Mouse (Mus musculus) heart, postnatal 25 days (tissue): ENCODE data around the gene Zfp763. TPM values are rescaled to one million over a fixed set of nuclear protein-coding genes. Genes with fewer than 3 reads are reported as not detected.
"Not testable (repeated sequence)": the region's sequence is repeated elsewhere in the genome, so short reads cannot be mapped to it uniquely, and the experiment has no call there.

ENCODE experiments used
- DNase-seq: peaks from one replicate; pipeline ENCODE4 v3.0.0; 2022; ENCODE audit warnings: low spot score
- intact Hi-C: fragments of 180-260 bp; cut with DNase I; formaldehyde crosslinking; loops from one replicate; pipeline ENCODE4 v1.15.1; 2025
- total RNA-seq, 2 experiments: library from RNA; stranded (reverse); gene quantifications; 2 replicates each; pipeline ENCODE4 v1.2.3; 2021

Zfp763 gene
- total RNA-seq: 1 to 10 TPM; 4.8 to 4.9 TPM

DNA sequence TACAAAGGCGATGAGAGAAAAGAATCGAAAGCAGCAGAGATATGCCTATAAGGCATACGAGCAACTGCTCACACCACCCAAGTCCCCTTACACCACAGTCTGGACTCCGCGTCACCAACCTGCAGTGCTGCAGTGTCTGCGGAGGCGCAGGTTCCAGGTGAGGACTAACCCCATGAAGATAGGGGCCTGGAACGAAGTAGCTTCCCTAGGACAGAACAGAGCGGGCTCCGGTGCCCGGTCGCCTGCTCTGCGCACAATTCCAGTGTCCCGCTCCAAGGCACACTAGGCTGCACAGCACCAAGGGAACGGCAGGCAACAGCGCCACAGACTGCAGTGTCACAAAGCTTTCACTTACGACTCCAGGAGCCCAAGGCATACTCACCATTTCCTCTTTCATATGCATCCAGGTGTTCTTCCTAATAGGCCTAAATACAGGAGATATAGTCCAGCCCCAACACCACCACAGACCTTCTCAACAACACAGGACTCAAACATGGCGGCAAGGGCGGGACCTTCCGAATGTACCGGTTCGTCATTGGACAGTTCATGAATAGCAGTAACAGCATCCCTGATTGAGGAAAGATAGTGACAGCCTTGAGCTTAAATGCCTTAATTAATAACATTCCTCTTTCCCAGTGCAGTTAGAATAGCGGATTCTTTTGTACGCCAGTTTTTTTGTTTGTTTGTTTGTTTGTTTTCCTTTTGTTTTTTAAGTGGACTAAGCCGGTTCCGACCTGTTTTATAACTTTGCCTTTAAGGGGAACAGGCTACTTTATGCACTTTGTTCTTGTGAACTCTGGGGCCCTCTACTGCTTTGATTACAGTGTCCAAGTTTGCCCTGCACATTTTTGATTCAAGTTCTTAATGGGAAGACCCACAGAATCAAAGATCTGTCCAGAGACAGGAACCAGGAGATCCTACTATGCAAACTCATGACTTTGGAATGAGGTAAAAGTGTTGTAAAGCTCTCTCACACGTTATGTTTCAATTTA lies at the start of gene Zfp763:
Zfp763 (minus strand) TSS at position 503 of the 992 bp plus-strand sequence.
- intact Hi-C loops: no loop called here
- peak; percentile 46 for DNase-seq

DNA sequence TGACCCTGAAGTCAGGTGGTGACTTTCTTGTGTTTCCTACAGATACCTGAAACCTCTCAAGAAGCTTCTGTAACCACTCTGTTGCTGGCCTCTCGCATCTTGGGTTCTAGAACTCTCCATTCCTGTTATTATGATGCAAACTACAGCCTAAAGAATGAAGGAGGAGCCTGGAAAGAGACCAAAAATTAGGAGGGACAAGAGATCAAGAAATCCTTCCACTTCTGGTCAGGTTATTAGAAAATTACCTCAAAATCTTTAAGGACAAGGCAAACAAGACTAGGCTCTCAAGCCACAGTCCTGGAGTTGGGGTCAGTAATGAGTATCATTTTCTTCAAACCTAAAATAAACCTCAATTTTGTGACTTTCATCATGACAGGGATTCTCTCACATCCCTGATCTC lies 34.8 kb upstream of the Zfp763 start, which contains the start of gene 4921501E09Rik:
4921501E09Rik (minus strand) TSS at position 101 of the 400 bp plus-strand sequence.
- no peak for DNase-seq
- intact Hi-C loops: no loop called here

GRCm38 (mm10) chr17:33063001-33063400 lies 29.8 kb upstream of the Zfp763 start:
- intact Hi-C loops: no loop called here
- no peak for DNase-seq

DNA sequence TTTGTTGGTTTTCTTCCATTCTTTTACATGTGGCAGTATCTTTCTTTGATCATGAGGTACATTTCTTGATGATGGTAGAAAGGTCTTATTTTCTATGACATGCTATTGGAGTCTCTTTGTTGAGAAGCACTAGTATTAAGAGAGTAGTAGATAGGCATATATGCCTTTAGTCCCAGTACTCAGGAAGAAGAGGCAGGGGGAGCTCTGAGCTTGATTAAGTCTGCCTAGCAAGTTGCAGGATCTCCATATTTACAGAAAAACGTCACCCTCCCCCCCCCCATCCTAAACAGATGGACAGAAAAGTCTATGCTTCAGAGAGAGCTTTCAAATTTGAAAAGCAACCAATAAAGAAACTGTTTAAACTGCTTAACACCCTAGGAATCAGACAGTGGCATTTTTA lies 25.6 kb upstream of the Zfp763 start:
- intact Hi-C loops: no loop called here
- no peak for DNase-seq

GRCm38 (mm10) chr17:33032376-33032775 lies 826 bp downstream of the Zfp763 start:
- intact Hi-C loops: no loop called here
- DNase-seq: no peak

DNA sequence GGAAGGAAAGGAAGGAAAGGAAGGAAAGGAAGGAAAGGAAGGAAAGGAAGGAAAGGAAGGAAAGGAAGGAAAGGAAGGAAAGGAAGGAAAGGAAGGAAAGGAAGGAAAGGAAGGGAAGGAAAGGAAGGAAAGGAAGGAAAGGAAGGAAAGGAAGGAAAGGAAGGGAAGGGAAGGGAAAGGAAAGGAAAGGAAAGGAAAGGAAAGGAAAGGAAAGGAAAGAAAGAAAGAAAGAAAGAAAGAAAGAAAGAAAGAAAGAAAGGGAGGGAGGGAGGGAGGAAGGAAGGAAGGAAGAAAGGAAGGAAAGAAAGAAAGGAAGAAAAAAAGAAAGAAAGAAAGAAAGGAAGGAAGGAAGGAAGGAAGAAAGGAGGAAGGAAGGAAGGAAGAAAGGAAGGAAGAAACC lies 12.8 kb downstream of the Zfp763 start:
- intact Hi-C loops, DNase-seq: not testable (repeated sequence)

- intact Hi-C loops: no loop called here
- no peak for DNase-seq
These were observed 24.9 kb downstream of the Zfp763 start for GRCm38 (mm10) chr17:33008337-33008736.

GRCm38 (mm10) chr17:32998492-32998891 lies 34.7 kb downstream of the Zfp763 start:
- intact Hi-C loops: no loop called here
- no peak for DNase-seq

DNA sequence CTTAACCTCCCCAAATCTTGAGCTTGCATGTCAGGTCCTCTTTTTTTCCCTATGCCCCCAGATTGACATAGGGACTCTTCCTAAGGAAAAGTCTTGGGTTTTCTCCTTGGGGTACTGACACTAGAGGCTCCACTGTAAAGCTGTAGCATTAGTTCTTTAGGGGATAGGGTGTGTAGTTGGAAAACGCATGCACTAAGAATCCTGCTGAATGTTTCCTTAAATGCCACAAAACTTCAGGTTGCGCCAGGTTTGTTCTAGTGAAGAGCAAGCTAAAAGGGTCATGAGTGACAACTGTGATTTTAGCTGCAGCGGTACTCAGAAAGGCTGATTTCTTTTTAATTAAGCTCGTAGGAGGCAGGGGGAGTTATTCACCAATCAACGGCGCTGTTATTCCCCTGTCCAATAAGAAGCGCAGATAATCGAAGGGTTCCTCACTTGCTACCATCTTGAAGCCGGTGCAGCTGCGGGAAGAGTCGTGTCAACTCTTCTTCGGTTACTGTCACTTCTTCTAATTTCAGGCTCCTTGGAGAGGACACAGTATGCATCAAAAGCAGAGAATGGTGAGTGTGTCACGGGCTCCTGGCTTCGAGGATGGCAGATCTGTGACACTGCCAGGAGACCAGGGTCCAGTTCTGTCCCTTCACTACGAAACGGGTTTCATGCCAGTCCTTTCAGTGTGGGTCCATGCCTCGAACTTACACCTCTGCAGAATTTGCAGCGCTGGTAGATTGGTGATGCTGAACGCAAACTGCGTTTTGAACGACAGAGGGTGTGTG lies 40.3 kb downstream of the Zfp763 start, which contains the start of gene Zfp952:
Zfp952 (plus strand) TSS at position 431 of the 776 bp plus-strand sequence.
- intact Hi-C loops: no loop called here

DNA sequence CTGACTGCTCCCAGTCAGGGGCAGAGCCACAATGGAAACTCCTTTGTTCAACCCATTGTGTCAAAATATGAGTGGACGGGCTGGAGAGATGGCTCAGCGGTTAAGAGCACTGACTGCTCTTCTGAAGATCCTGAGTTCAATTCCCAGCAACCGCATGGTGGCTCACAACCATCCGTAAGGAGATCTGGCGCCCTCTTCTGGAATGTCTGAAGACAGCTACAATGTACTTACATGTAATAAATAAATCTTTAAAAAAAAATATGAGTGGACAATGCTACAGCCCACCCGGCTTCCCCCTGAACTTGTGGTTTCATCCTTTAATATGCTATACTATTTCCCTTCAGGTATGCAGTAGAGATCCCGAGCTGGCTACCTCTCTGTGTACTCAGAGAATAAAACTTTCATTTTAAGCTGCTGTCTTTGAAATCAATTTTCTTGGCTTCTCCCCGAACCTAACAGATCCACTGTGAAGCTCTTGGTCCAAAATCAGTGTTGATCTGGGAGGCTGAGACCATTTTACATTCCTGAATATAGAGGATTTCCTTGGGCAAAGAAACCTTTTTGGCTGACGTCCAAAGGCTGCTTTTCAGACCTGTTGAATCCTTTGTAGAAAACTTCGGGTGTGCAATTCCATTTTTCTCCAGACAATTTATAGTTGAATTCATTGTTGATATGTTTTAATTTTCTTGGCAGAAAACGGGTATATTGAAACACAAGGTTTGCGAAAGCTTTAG lies 41.1 kb downstream of the Zfp763 start:
- no peak for DNase-seq
- intact Hi-C loops: no loop called here

More for the DNA sequence above, 40.3 kb downstream of the Zfp763 start, which contains the start of gene Zfp952:
- DNase-seq: peak; percentile 82

GRCm38 (mm10) chr17:32986301-32986700 lies 46.9 kb downstream of the Zfp763 start:
- no peak for DNase-seq
- intact Hi-C loops: no loop called here

- DNase-seq: no peak
- intact Hi-C loops: no loop called here
These were observed 51.8 kb downstream of the Zfp763 start for GRCm38 (mm10) chr17:32981361-32981760.

Other genes with a start within 250 kb of the Zfp763 start
- gene Zfp871, start 245.1 kb downstream of the Zfp763 start, total RNA-seq: 10 to 100 TPM; 25.7 to 31.9 TPM
- gene Zfp811, start 223.5 kb downstream of the Zfp763 start, total RNA-seq: under 1 TPM in 1 of 2 experiments, not detected in 1; 0.26 TPM
- gene Zfp799, start 203.1 kb downstream of the Zfp763 start, total RNA-seq: 10 to 100 TPM; 10.4 to 14.2 TPM
- 10 to 100 TPM in 1 of 2 experiments, 1 to 10 TPM in 1; 9.3 to 10.4 TPM for gene Zfp870, start 141.8 kb downstream of the Zfp763 start, total RNA-seq
- gene Cyp4f14, start 116.1 kb downstream of the Zfp763 start, total RNA-seq: not detected
- gene Cyp4f13, start 86.0 kb downstream of the Zfp763 start, total RNA-seq: 10 to 100 TPM; 10.9 to 12.3 TPM
- 1 to 10 TPM; 2.4 to 3.0 TPM for gene Zfp472, start 67.6 kb downstream of the Zfp763 start, total RNA-seq
- gene Zfp952, start 40.3 kb downstream of the Zfp763 start, total RNA-seq: 1 to 10 TPM; 6.4 to 7.6 TPM
- gene 4921501E09Rik, start 34.7 kb upstream of the Zfp763 start, total RNA-seq: not detected
- 1 to 10 TPM; 6.3 to 7.7 TPM for gene Zfp563, start 55.9 kb upstream of the Zfp763 start, total RNA-seq
- under 1 TPM; 0.08 to 0.13 TPM for gene Morc2b, start 106.3 kb upstream of the Zfp763 start, total RNA-seq
- gene Olfr55, start 135.0 kb upstream of the Zfp763 start, total RNA-seq: not detected
- gene Olfr239, start 157.9 kb upstream of the Zfp763 start, total RNA-seq: not detected
- under 1 TPM; 0.08 to 0.22 TPM for gene Olfr1564, start 188.3 kb upstream of the Zfp763 start, total RNA-seq
- 10 to 100 TPM in 1 of 2 experiments, 1 to 10 TPM in 1; 10.0 to 11.6 TPM for gene Zfp955a, start 221.7 kb upstream of the Zfp763 start, total RNA-seq
- gene Olfr63, start 231.3 kb upstream of the Zfp763 start, total RNA-seq: not detected